Mouse (Mus musculus) erythroblast, embryonic 14.5 days (primary cell): ENCODE measurements at regions not wholly inside any gene's neighbourhood (a gene's known extent, or its start where the extent isn't known, plus 50 kb on each side); places are given as distances from the start of the nearest gene placed in this dataset.

Experiments
- H3K27me3 ChIP-seq: 2 replicates; pipeline ENCODE4 v1.6.1; 2012; ENCODE audit warnings: inconsistent platforms; ENCODE audit not compliant: control insufficient read depth
- H3K36me3 ChIP-seq: 2 replicates; pipeline ENCODE4 v1.6.1; 2012; ENCODE audit warnings: mild to moderate bottlenecking, inconsistent platforms; ENCODE audit not compliant: control insufficient read depth
- H3K4me1 ChIP-seq: 2 replicates; pipeline ENCODE4 v1.6.1; 2012; ENCODE audit warnings: inconsistent platforms; ENCODE audit not compliant: control insufficient read depth
- H3K4me3 ChIP-seq: replicated peaks from 2 replicates; pipeline ENCODE3; 2012; ENCODE audit warnings: moderate library complexity, mild to moderate bottlenecking, inconsistent platforms
- H3K9me3 ChIP-seq: 2 replicates; pipeline ENCODE4 v1.6.1; 2012; ENCODE audit warnings: low read length, inconsistent platforms, mixed read lengths; ENCODE audit not compliant: control insufficient read depth
- GATA1 ChIP-seq: IDR thresholded peaks from 2 replicates; pipeline ENCODE4 v1.6.1; 2012; ENCODE audit warnings: low read length, inconsistent platforms, mixed read lengths
- TAL1 ChIP-seq: IDR thresholded peaks from 3 replicates; pipeline ENCODE4 v1.6.1; 2012; ENCODE audit warnings: low read length, inconsistent platforms, mixed read lengths

DNA sequence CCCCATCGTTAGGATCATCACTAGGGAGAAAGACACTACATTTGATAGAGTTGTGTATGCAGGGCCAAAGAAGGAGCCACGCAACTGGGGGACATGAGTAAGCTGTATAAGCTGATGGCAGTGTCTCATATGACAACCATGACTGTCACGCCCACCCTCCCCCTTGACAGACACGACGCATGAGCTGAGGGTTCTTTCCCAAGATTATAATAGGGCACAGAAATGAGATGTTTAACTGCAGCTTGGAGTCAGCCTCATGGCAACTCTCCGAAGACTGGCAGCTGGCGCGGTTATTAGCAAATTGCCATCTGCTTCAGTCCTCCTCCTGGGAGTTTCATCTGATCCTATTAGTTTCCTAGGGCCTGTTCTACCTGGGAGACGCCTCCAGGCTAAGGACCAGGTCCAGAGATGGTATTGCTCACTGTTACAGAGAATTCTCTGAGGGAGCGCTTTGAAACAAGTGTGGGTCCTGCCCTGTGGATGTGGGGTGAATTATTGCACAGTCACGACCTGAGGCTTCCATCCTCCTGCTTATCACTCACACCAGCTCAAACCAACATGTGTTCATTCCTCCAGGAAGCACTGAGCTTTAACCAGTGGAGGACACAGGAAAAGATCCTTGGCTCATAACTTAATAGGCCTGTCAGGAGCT lies 235.6 kb upstream of the Id2 start:
- no peak overlapping the region for H3K4me3 ChIP-seq
- no peaks in the 10 kb centered on the region for H3K36me3 ChIP-seq
- no peaks in the 10 kb centered on the region for H3K9me3 ChIP-seq
- H3K27me3 ChIP-seq = no peaks in the 10 kb centered on the region
- no peaks in the 10 kb centered on the region for H3K4me1 ChIP-seq
- TF ChIP-seq TAL1 = no peak
- no peak for TF ChIP-seq GATA1

DNA sequence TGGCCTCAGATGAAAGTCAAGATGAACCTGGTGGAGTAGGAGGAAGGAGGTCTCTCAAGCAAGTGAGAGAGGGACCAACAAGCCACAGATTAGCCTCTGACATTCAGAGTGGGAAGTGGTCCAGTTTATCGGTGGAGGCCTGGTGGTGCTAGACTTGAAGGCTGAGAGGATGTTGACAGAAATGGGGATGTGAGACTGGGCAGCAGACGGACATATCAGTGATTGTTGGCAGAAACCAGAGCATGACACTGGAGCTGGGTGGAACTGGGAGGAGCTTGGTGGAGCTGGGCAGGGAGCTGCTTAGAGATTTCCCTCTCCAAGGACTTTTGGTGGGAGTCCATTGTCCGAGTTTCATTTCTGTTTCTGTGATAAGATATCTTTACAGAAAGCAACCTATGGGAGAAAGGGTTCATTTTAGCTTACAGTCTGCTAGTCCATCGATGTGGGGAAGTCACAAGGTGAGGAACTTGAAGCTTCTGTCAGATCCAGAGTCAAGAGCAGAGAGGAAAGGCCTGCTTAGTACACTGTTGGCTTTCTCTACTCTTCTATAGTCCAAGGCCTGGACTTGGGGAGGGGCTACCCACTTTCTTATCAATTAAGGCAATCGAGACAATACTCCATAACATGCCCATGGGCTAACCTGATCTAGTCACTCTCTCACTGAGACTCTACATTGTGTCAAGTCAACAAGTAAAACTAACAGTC lies 233.2 kb upstream of the Id2 start:
- Histone ChIP-seq H3K9me3 (no peaks in the 10 kb centered on the region), H3K4me3 (no peak overlapping the region), H3K4me1 (no peaks in the 10 kb centered on the region), H3K36me3 (no peaks in the 10 kb centered on the region), H3K27me3 (no peaks in the 10 kb centered on the region)
- TF ChIP-seq GATA1 = no peak
- TF ChIP-seq TAL1 = no peak

DNA sequence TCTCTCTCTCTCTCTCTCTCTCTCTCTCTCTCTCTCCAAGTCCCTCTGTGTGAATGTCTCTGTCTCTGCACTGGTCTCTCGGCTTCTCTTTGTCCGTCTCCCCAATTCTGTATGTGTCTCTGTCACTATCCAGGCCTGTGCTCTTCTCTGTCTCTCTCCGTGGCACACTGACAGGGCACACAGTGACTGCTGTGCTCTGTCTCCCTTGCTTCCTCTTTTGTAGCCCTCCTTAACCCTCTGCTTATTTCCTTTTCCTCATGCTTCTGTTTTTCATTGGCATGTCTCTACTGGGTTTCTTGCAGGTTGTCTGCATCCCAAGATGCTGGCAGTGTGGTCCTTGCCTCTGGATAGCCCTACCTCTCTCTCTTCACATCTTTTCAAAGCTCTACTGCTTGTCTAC lies 229.0 kb upstream of the Id2 start:
- Histone ChIP-seq H3K4me3 (no peak overlapping the region), H3K9me3 (no peaks in the 10 kb centered on the region), H3K4me1 (no peaks in the 10 kb centered on the region), H3K36me3 (no peaks in the 10 kb centered on the region), H3K27me3 (no peaks in the 10 kb centered on the region)
- no peak for TF ChIP-seq TAL1
- no peak for TF ChIP-seq GATA1

DNA sequence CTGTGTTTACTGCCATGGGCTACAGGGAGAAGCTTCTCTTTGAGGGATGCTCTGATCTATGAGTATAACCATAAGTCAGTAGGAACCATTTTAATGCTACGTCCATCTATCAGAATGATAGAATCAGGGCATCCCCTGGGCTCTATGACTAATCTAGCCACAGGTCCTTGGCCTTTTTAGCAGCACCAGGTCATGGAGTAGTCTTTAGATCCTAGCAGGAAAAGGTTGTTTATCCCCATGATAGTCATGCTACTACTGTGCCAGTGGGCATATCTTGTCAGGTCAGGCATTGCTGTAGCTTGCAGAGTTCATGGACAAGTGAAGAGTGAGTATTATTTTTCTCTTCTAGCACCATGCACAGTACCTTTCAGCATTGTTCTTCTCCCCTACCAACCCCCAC lies 226.2 kb upstream of the Id2 start:
- H3K9me3 ChIP-seq = no peaks in the 10 kb centered on the region
- TF ChIP-seq TAL1 (no peak), GATA1 (no peak)
- no peaks in the 10 kb centered on the region for H3K36me3 ChIP-seq
- H3K4me1 ChIP-seq = no peaks in the 10 kb centered on the region
- no peaks in the 10 kb centered on the region for H3K27me3 ChIP-seq
- no peak overlapping the region for H3K4me3 ChIP-seq

DNA sequence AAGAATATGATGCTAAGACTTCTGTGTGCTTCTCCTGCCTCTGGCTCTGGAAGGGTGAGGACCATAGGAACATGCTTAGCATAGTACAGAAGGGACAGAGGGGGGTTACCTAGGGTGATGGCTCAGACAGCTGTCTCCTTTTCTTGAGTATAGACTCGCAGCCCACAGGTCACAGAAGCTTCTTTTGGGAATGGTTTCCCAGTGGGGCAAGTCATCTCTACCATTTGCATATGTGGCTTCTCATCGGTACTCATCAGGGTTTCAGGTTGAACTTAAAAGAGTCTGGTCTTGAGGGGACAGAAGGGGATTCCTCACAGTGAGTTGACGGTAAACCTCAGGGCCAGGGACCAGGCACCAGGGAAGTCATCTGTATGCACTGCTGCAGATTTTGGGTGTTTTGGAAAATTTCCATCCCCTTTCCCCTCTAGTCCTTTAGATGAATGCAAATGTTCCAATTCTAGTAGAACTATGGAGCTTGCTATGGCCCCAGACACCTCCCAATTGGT lies 223.4 kb upstream of the Id2 start:
- Histone ChIP-seq H3K4me1 (no peaks in the 10 kb centered on the region), H3K36me3 (no peaks in the 10 kb centered on the region), H3K4me3 (no peak overlapping the region), H3K27me3 (no peaks in the 10 kb centered on the region), H3K9me3 (no peaks in the 10 kb centered on the region)
- TF ChIP-seq TAL1 (no peak), GATA1 (no peak)

DNA sequence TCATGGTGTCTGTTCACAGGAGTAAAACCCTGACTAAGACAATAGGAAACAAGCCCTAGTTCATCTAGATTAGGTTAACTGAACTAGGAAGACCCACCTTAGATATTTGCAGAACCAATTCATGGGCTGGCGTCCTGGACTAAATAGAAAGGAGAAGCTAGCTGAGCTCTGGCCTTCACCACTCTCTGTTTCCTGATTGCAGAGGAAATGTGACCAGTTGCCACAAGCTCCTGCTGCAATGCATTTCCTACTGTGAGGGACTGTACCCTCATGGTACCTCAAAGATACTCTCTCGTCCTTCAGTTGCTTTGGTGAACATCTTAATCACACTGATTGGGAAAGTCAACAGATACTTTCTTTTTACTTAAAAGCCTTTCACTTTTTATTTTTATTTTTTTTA lies 222.9 kb upstream of the Id2 start:
- TF ChIP-seq TAL1 (no peak), GATA1 (no peak)
- Histone ChIP-seq H3K27me3 (no peaks in the 10 kb centered on the region), H3K36me3 (no peaks in the 10 kb centered on the region), H3K4me3 (no peak overlapping the region), H3K9me3 (no peaks in the 10 kb centered on the region), H3K4me1 (no peaks in the 10 kb centered on the region)

DNA sequence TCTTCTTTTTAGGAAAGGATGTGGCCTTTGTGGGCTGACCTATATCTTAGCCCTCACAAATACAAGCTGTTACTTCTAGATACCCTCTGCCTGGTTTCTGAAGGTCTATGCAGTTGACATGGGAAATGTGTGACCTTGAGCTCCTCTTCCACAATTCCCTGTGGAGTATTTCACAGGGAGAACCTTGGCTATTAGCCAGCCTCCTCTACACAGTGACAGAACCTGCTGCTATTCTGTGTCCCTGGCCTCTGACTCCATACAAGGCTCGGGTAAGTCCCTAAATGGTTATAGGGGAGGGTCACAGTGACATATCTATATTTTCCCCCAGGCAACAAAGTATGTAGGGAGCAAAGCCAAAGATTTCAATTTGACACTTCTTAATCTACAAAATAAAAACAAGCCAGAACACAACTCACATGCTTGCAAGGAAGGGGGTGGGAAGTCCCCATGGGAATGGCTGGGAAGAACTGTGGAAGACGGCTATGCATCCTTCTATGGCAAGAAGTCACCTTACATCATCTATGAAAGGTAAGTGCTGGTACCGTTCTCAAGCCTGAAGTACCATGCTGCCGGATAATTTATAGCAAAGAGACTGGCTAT lies 221.2 kb upstream of the Id2 start:
- no peak overlapping the region for H3K4me3 ChIP-seq
- no peak for TF ChIP-seq GATA1
- no peak for TF ChIP-seq TAL1
- H3K4me1 ChIP-seq = no peaks in the 10 kb centered on the region
- no peaks in the 10 kb centered on the region for H3K36me3 ChIP-seq
- no peaks in the 10 kb centered on the region for H3K27me3 ChIP-seq
- H3K9me3 ChIP-seq = no peaks in the 10 kb centered on the region

DNA sequence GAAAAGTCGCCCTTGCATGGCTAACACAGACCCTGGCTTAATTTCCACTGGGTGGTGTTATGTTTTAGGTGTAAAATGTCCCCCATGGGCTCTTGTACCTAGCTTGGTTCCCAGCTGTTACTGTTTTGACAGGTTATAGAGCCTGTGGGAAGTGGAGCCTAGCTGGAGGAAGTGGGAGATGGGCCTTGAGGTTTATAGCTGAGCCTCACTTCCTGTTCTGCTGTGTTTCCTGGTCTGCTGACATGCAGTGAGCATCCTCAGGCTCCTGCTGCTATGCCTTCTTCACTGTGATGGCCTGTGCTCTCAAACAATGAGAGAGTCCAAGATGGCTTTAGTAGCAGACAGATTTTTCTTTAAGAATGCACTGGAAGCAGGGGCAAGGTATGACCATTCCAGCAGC lies 219.0 kb upstream of the Id2 start:
- TF ChIP-seq TAL1 = no peak
- no peak for TF ChIP-seq GATA1
- Histone ChIP-seq H3K4me1 (no peaks in the 10 kb centered on the region), H3K4me3 (no peak overlapping the region), H3K27me3 (no peaks in the 10 kb centered on the region), H3K9me3 (no peaks in the 10 kb centered on the region), H3K36me3 (no peaks in the 10 kb centered on the region)

DNA sequence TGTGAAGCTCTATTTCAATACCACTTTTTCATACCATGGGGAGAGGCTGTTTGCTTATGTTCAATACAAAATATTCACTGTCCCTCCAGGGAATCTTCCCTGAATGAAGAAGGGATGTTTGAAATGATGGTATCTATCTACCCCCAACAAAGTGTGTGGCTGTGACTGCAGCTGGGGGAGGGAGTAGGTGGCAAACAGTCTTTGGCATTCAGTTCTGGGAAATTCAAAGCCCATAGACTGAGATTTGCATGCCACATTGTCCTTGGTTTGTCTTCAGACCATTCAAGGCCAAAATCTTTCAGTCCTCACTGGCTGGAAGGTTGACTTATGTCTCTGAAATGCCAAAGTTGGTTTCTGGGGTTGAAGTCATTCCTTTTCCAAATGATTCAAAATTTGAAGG lies 216.3 kb upstream of the Id2 start:
- Histone ChIP-seq H3K4me1 (no peaks in the 10 kb centered on the region), H3K4me3 (no peak overlapping the region), H3K9me3 (no peaks in the 10 kb centered on the region), H3K27me3 (no peaks in the 10 kb centered on the region), H3K36me3 (no peaks in the 10 kb centered on the region)
- no peak for TF ChIP-seq TAL1
- TF ChIP-seq GATA1 = no peak
